Mouse (Mus musculus) liver, embryonic 14.5 days (tissue): ENCODE measurements around the gene Rin1.

ENCODE experiments used
- CTCF ChIP-seq: IDR thresholded peaks from 2 replicates; pipeline ENCODE4 v1.5.1; 2016; ENCODE audit warnings: antibody characterized with exemption, low read depth, control low read depth
- EP300 ChIP-seq: IDR thresholded peaks from 2 replicates; pipeline ENCODE4 v1.6.1; 2016; ENCODE audit warnings: antibody characterized with exemption, low read depth

DNA sequence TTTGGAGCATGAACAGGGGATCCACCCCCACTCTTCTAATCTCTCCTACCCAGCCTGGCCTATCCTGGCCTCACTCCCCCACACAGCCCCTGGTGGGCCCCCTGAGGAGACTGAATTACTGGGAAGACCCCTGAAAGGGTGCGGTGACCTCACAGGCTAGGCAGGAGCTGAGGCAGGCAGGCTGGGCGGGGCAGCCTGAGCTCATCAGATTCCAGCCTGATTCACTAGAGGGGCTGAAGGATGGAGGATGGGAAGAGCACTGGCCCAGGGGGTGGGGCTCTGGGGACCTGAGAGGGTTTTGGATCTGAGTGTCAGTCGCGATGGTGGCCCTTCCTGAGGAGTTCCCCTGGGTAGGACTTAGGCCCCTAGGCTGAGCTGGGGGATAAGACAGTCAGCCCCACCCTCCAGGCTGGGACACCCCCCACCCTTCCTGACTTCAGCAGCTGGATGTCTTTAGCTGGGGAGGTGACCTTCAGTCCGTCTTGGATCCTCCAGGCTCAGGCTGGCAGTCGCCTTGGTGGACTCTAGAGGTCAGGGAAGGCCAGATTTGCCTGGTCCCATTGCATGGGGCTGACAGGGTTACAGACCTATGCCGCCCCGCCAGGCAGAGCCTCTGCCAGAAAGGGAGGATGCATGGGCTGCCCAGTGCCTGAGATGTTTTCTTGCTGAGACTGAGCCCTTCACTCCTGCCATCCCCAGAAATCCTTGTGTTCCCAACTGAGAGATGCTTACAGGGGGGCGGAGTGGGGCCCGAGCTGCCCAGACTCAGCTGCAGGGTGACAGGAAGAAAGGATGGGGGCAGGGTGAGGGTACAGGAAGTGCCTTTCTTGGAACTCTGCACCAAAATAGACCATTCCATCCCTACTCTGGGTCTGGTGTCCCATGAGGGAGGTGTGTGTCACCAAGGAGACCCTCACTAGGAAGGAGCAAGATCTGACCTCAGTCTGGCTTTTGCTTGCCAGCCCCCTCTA lies 8.8 kb downstream of the Rin1 start:
- no peak for TF ChIP-seq CTCF
- TF ChIP-seq EP300: no peak
